Mouse (Mus musculus) bone marrow macrophage, adult 2 months (primary cell): ENCODE data around the gene 2310034G01Rik.

ENCODE experiments used
- CTCF ChIP-seq: IDR thresholded peaks from 2 replicates; pipeline ENCODE4 v1.5.1; 2012; ENCODE audit warnings: low read depth, mild to moderate bottlenecking, low read length, moderate library complexity
- POLR2A ChIP-seq: IDR thresholded peaks from 2 replicates; pipeline ENCODE4 v1.6.1; 2012; ENCODE audit warnings: mild to moderate bottlenecking, low read depth, low read length, borderline replicate concordance

- TF ChIP-seq CTCF (peak; percentile 15; the same call in 1 of the 2 replicates), POLR2A (no peak)
These were observed 11.2 kb downstream of the 2310034G01Rik start for GRCm38 (mm10) chr19:46338942-46339286.
